Mouse (Mus musculus): ENCODE results near the gene Hpse2.
A peak's percentile ranks its signal among the peaks of the same experiment; 100 is the strongest.
"Not testable (repeated sequence)": the region's sequence is repeated elsewhere in the genome, so short reads cannot be mapped to it uniquely, and the experiment has no call there.

Gene Hpse2

GRCm38 (mm10) chr19:42857096-42857495 lies 531.1 kb downstream of the Hpse2 start:
- no peak for DNase-seq (ENCODE audit: low spot score in 2 of 2)

DNA sequence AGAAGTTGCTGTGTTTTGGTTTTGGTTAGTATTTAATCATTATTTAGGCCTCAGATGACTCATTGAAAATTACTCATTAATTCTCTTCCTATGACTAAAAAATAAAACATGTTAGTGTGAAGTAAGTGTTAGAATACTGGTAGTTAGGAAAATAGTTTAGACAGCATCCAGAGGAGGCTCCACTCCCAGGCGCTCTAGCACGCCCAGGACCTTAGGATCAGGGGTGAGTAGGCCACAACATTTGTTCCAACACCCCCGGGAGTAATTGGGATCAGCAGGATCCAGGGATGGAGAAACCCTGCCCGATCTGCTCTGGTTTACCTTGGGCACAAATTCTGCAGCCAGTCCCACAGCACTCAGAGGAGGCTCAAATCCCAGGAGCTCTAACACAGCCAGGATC lies 532.5 kb downstream of the Hpse2 start:
- DNase-seq (ENCODE audit: low spot score in 2 of 2): no peak

- no peak for DNase-seq (ENCODE audit: low spot score in 2 of 2)
Observed at GRCm38 (mm10) chr19:42850444-42850843, 537.7 kb downstream of the Hpse2 start.

DNA sequence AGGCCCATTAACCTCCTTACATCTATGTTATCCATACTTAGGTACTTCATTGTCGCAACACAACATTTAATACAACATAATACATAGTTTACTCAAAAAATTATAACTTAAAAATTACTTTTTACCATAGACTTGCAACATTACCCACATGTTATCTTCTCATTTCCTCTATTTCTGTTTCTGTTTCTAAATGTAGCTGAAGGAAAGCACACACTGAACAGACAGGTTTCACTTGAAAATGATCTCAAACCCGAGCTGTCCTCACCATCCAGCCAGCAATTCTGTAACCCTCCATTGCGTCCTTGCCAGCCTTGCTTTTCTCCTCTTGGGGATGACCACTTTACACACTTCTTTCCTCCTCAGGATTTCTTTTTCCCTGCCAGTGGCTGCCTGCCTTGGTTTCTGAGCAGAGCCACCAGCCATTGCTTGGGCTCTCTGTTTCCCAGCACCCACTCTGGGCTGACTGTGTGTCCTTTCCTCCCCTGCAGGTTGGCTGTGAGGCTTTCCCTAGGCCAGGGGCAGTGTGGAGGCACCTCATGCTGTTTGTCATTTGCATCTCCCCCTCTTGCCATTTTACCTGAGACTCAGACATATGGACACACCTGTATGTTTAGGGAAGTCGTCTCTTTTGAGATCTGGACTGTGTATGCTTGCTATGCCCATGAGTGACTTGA lies 548.4 kb downstream of the Hpse2 start:
- DNase-seq (ENCODE audit: low spot score in 2 of 2): no peak

DNA sequence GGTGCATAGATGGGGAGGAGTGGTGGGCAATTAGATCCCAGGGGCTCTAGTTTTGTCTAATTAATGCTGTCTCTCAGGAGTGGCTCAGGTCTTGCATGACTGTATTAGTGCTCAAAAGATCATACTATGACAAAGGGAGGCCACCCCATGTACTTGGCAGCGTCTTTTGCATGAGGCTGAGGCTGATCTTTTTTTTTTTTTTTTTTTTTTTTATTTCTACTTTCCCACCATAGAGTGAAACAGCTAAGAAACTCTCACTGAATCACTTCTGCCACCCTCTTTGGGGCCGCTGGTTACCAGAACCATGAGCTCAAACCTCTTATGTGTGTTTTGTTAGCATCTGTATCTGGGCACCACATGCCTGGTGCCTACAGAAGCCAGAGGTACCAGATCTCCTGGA lies 549.0 kb downstream of the Hpse2 start:
- DNase-seq (ENCODE audit: low spot score in 2 of 2): no peak

- DNase-seq (ENCODE audit: low spot score in 2 of 2): no peak
Observed at GRCm38 (mm10) chr19:42838271-42838670, 549.9 kb downstream of the Hpse2 start.

DNA sequence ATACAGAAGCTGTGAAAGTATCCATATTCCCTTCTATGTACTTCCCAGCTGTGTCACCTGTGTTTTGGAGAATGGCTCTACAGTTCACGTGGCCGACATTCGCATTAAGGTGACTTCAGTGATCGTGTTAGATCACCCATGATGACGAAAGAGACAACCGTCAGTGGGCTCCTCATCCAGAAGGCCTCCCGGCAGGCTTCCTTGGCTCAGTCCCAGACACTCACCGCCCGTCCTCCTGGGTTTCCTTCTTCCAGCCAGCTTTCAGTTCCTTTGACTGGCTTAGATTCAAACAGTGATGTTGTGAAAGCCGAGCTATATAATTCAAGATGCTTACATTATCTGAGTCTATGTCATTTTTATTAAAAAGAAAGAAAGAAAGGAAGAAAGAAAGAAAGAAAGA lies 550.6 kb downstream of the Hpse2 start:
- DNase-seq (ENCODE audit: low spot score in 2 of 2): no peak

DNA sequence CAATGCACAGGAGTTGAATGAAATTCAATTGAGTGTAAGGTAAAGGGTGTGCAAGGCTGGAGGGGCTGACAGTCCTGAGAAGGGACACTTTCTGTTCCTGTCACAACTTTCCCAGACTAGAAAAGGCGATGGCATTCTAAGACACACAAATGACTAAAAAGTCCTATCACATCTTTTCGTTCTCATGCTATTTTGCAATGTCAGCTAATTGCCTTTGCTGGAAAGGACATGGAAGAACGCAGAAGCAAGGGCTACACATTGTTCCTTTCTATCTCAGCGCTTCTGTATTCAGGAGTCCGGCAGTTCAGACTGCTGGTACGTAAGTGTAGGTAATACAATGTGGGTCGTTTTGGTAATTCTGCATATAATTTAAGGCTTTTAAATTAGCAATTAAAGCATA lies 555.0 kb downstream of the Hpse2 start:
- DNase-seq (ENCODE audit: low spot score in 2 of 2): no peak

GRCm38 (mm10) chr19:42832251-42832650 lies 555.9 kb downstream of the Hpse2 start:
- no peak for DNase-seq (ENCODE audit: low spot score in 2 of 2)

DNA sequence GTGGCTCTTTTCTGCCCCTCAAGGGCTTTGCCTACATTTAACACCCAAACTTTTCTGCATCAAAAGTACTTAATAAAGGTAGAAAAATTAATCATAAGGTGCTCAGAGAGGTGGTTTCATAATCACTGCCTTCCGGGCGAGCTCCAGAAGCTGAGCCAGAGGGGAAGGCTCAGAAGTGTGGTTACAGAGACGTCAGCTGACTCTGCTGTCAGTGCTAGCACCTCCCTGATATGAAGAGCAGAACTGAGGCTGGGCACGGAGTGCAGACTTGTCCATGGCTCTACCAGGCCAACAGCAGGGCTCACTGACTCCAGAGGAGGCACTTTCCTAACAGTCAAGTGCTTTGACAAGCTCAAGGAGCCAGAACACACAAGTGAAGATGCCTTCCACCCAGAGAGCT lies 559.0 kb downstream of the Hpse2 start:
- no peak for DNase-seq (ENCODE audit: low spot score in 2 of 2)

GRCm38 (mm10) chr19:42827843-42828242 lies 560.3 kb downstream of the Hpse2 start:
- DNase-seq (ENCODE audit: low spot score in 2 of 2): no peak

DNA sequence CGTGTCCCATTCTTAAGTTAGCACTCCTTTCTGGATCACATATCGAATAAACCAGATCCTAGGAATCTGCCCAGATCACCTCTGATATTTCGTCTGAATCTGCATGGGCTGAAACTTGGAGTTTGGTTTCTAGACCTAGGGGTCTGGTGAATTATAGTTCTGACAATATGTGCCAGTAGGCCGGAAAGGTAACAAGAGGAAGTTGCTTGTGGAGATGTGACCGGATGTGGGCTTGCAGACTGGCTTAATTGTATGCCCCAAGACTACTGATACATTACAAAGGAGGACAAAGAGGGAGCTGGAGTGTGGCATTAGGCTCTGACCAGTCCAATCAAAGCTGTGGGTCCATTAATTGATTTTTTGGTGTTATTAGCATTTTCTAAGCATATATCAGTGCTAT lies 568.0 kb downstream of the Hpse2 start:
- no peak for DNase-seq (ENCODE audit: low spot score in 2 of 2)

GRCm38 (mm10) chr19:42817761-42818160 lies 570.4 kb downstream of the Hpse2 start:
- DNase-seq (ENCODE audit: low spot score in 2 of 2): no peak

- no peak for DNase-seq (ENCODE audit: low spot score in 2 of 2)
Observed at GRCm38 (mm10) chr19:42816261-42816660, 571.9 kb downstream of the Hpse2 start.

- DNase-seq (ENCODE audit: low spot score in 2 of 2): no peak
Observed at GRCm38 (mm10) chr19:42810140-42810539, 578.0 kb downstream of the Hpse2 start.

DNA sequence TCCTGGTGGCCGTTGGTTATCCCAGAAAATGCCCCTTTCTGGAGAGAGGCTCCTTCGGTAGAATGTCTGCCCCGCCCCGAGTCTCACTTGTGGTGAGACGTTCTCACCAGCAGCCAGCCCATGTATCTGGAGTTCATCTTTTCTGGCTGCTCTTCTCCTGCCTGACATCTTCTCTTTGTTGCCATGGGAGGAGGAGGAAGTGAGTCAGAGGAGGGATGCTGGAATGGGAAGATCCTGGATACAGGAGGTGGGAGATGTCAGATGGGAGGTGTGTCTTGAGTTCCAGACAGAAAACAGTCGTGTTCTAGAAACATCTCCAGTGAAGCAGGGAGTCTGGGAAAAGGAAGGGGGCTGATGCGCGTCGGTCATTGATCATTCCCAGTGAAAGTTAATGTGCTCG lies 578.7 kb downstream of the Hpse2 start:
- DNase-seq (ENCODE audit: low spot score in 2 of 2): no peak

GRCm38 (mm10) chr19:42797866-42798265 lies 590.3 kb downstream of the Hpse2 start:
- DNase-seq (ENCODE audit: low spot score in 2 of 2): no peak

- DNase-seq (ENCODE audit: low spot score in 2 of 2): no peak
Observed at GRCm38 (mm10) chr19:42795801-42796200, 592.4 kb downstream of the Hpse2 start.

GRCm38 (mm10) chr19:42794914-42795613 lies 593.1 kb downstream of the Hpse2 start:
- DNase-seq (ENCODE audit: low spot score in 2 of 2): peak; percentile 56 to 72

DNA sequence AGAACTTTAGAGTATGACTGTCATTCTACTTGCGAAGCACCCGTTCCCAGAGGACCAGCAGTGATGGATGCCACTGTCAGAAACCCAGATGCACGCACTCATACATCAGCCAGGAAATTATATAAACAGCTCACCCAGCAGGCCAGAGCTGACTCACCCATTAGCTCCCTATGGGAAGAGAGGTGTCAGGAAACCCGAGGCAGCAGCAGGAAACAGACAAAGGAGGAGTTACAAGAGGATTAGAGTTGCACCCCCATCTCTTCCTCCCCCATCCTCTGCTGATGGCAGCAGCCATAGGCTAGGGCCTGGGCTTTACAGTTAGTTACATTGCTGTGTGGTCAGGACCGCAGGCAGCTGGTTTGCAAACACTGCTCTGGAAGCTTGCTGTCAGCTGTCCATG lies 599.8 kb downstream of the Hpse2 start:
- DNase-seq (ENCODE audit: low spot score in 2 of 2): no peak

DNA sequence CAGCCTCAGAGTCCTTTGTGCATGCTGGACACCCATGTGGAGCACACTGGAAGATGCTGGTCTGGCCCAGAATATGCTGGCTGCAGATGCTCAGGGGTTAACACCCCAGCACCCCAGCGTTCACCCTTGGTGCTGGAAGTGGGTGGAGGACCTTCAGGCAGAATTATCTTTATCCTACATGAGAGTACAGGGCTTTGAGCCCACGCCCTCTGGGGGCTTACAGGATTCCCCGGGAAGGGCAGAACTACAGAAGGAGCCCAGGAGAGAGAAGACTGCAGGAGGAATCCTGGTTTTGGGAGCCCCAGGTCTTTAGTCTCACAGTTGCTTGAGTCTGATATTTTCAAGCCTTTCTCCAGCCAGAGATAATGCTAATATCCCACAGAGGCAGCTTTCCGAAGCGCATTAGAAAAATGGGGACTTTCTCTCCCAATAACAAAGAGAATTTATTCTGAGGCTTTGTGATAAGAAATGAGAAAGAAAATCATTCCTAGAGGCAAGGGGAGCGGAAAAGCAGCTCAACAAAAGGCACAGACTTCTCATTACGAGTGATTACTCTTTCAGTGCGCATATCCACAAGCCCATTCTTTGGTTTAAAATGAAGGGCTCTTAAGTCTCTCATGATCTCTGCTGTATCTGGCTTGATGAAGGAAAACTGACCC lies 602.5 kb downstream of the Hpse2 start:
- DNase-seq (ENCODE audit: low spot score in 2 of 2): no peak

GRCm38 (mm10) chr19:42785129-42785528 lies 603.0 kb downstream of the Hpse2 start:
- DNase-seq (ENCODE audit: low spot score in 2 of 2): no peak

DNA sequence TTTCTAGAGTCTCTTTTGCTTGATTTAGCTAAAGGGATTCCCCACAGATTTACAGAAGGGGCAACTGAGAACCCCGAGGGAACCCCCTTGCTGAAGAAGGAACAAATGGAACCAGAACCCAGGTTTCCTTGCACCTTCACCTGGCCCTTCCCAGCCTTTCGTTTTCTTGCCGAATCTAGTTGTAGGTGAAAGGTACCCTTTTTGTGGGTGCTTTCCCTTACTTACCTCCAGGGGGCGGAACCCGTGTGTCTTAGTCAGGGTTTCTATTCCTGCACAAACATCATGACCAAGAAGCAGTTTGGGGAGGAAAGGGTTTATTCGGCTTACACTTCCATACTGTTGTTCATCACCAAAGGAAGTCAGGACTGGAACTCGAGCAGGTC lies 608.0 kb downstream of the Hpse2 start:
- DNase-seq (ENCODE audit: low spot score in 2 of 2): not testable (repeated sequence)
